Mouse (Mus musculus) kidney, postnatal 25 days (tissue): ENCODE results near the gene Tcea3.

Experiments
- DNase-seq, 2 experiments: peaks; one replicate each; pipeline ENCODE4 v3.0.0; 2021; ENCODE audit warnings: mixed read lengths in 2 of 2

The Tcea3 gene

DNA sequence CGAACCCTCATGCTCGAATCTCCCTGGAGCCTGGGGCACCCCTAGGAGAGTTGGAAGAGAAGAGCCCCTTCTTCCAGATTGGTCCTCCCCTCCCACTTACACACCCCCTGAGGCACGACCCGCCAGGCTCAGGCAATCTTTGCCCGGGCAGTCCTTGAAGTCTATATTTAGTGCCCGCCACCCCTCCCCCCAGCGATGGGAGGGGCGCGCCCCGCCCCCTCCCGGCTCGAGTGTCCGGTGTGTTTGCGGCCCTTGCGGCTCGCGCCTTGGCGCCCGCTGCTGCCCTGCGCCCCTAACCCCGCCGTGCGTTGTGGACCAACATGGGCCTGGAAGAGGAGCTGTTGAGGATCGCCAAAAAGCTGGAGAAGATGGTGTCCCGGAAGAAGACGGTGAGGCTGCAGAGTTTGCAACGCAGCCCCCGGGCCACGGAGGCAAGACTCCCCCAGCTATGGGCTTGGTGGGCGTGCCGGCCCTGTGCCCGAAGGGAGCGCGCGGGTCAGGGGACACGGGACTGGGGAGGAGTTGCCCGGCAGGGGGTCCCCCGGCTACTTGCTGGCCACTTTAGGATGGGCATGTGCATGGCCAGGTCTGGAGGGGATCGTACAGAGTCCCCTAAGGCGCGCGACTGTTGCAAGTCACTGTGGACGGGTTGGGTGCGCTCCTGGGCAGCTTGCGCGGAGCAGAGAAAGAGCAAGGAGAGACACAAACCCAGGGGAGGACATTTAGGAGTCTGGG lies at the start of gene Tcea3:
Gene Tcea3 (plus strand): TSS at position 1 of the 735 bp plus-strand sequence.
- DNase-seq = peak; percentile 81 to 89

DNA sequence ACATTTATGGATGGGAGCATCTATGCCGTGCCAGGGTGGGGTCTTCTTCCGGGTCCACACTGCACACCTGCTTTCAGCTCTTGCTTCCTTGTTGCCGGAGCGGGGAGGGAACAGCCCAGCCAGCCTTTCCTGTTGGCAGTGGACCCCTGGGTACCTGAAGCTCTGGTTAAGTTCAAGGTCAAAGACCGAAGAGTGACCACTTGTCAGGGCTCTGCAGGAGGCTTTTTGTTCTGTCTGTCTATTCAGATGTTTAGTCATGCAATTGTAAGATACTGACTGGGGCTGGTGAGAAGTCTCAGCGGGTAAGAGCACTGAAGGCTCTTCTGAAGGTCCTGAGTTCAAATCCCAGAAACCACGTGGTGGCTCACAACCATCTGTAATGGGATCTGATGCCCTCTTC lies 48.7 kb upstream of the Tcea3 start:
- no peak for DNase-seq

DNA sequence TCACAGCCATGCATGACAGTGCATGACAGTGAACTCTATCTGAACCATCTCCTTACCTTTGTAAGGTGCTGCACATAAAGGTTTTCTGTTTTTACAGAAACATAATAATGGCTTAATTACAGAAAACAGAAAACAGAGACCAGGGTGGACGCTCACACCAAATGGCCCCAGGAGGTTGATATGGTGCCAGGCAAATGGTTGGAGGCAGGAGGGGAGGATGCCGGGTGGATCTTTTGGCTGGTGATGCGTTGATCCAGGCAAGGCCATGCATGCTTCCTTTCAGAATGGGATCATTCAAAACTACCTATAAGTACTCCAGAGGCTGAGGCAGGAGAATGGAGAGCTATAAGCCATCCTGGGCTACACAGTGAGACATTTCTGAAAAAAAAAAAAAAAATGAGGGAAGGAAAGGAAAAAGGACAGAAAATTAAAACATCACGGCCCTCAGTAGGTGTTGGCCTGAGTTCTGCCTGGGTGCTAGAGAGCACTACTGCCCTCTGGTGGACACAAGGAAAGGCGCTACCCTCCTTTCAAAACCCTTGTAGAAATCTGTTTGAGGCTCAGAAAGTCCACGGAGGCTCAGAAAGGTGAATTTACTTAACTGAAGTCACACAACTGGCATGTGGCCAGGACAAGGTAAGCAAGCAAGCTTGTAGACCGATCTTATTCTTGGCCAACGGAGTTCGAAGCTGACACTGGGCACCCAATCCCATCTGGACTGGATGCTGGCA lies 47.8 kb upstream of the Tcea3 start:
- DNase-seq = peak in 1 of 2 experiments; percentile 62

DNA sequence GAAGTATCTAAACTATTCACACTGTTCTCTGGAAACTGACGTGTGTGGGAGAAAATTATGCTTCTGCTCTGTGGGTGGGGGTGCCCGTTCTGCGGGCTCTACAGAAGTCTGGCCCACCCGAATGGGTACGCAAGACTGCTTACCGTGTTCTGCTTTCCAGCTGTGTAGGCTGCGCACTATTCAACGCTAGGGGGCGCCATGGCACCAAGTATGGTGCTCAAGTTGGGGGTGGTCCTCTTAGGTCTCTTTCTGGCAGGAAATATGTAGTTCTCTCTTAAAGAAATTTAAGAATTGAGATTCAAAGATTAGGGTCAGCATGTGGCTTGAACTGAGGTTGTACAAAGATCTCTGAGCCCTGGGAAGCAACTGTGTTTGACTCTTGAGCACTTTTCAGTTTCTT lies 45.0 kb upstream of the Tcea3 start:
- peak; percentile 75 to 87 for DNase-seq

DNA sequence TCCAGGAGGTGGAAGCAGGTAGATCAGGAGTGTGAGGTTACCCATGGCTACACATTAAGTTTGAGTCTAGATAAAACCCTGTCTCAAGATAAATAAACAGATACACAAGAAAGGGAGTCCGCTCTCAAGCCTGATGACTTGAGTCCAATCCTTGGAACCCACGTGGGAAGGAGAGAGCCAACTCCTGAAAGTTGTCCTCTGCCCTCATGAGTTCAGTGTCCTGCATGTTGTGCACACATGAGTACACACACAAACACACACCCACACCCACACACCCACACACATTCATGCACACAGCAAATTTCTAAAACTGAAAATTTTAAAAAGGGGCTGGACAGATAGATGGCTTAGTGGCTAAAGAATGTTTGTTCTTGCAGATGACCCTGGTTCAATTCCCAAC lies 42.8 kb upstream of the Tcea3 start:
- peak in 1 of 2 experiments; percentile 61 for DNase-seq

DNA sequence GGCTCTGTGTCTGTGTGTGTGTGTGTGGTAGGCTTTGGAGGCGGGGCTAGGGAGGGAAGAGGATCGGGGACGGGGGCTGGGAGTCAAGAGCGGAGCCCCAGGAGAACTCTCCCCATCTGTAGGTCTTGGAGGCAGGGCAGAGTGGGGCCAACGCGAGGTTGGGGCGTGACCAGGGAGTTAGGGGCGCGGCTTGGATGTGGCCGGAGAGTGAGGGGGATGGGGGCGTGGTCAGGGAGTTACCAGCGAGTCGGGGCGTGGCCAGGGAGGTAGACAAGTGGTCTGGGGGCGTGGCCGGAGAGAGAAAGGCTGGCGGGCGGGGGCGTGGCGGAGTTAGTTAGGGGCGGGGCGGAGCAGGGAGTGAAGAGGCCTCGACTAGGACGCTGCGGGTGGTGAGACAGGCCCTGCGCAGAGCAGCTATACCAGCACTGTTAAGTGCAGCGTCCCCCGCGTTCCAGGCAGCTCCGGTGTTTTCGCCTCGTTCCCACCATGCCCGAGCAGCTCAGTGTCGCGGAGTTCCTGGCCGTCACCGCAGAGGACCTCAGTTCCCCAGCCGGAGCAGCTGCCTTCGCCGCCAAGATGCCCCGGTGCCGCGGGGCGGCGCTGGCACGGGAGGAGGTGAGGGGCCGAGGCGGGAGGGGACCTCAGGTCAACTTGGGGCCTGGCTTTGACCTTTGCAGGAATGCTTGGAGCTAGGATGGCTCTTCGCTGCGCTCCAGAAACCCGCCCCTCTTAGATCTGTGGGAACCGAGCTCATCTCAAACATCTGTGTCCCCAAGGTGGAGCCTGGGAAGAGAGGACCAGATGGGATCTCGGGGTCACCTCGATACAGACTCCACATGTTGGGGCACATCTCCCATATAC lies 41.3 kb upstream of the Tcea3 start, which contains the start of gene Asap3:
Gene Asap3 (plus strand): TSS at position 333 of the 861 bp plus-strand sequence.
- peak; percentile 99 to 100 for DNase-seq

DNA sequence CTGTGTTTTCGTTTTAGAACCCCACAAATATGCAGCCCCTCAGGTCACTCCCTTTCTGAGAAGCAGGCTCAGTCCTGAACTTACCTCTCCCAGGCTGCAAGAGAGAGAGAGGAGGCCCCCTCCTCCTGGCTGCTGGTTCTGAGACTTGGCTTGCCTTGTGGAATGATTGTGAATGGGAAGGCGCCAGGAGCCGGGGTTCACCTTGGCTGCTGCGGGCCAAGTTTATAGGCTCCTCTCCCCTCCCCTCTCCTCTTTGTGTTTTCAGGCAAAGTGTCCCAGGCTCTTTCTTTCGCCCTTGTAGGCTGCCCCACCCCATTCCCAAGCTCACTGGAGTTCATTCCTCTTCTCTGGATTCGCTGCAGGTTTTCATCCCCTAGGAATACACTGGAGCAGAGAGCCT lies 40.6 kb upstream of the Tcea3 start:
- DNase-seq = no peak

DNA sequence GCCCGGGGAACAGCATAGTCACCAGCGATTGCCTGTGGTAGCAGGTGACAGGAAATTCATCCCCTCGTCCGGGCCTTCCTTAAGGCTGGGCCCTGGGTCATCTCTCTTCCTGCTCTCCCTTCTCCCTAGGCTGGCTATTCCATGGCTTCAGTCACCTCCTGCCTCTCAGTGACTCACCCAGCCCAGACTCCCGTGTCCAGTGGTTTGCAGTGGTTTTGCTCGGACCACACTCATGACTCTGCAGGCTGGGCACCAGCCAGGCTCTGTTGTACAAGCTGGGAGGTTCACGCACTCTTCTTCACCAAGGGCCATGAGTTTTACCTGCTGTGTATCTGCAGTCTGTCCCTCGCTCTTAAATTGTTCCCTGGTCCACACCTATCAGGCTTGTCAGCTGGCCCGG lies 36.6 kb upstream of the Tcea3 start:
- DNase-seq = no peak

DNA sequence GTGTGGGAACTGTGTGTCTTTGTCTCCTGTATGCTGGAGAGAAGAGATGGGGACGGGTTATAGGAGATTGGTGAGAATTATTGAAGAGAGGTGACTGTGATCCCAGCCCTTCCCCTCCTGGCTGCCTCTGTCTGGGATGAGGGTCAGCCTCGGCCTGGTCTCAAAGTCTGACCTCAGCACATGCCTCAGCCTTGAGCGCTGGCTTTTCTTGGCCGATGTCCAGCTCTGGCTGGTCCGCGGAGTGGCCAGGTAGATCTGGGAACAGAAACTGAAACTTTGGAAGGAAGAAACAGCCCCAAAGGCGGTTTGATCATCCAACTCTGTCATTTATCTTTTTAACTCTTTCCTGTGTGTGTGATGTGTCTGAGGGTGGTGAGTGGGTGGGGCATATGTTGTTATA lies 33.9 kb upstream of the Tcea3 start:
- peak; percentile 85 to 92 for DNase-seq

DNA sequence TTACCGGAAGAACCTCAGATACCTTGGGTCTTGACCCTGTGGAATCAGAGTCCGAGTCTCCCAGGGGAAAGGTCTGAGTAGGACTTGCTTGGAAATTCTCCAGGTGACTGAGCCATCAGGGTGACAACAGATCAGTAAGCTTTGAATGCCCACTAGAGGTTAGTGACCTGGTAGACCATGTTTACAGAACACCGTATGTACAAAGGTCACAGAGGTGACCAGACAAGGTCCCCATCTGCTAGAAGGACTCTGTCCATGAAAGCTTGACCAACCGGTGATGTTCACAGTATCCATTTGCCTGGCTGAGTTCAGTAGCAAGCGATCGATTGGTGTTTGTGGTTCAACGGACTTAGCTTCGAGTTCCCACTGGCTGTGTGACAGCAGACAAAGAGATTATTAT lies 32.7 kb upstream of the Tcea3 start:
- no peak for DNase-seq

DNA sequence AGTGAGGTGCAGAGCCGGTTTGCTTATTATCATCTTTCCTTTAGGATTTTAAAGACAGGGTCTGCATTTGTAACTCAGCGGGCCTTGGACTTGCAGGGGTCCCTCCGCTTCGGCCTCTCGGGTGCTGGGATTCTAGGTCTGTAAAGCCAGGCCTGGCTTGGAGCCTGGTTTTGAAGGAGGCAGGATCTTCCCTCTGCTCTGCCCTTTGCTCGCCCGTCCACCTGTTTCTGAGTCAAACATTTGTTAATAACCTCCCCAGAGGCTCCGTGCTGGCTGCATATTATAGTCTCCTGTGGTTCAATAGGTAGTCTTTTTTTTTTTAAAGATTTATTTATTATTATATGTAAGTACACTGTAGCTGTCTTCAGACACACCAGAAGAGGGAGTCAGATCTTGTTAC lies 32.0 kb upstream of the Tcea3 start:
- DNase-seq = peak; percentile 48 to 68

DNA sequence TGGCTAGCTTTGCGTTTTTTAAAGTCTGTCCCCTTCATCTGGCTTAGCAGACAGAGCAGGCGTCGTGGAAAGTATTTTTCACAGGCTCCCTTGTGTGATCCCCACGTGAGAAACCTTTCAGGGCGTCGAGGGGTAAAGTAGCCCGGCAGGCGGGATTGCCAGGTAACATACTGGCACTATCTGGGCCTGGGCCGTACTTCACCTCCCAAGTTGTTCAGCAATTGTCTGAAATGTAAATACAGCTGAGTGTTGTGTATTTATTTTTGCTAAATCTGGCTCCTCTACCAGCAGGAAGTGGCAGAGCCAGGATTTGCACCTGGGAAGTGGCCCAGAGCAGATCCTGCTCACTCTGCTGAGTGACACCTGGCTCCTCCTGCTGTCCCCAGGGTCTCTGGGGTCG lies 30.5 kb upstream of the Tcea3 start:
- DNase-seq = no peak

DNA sequence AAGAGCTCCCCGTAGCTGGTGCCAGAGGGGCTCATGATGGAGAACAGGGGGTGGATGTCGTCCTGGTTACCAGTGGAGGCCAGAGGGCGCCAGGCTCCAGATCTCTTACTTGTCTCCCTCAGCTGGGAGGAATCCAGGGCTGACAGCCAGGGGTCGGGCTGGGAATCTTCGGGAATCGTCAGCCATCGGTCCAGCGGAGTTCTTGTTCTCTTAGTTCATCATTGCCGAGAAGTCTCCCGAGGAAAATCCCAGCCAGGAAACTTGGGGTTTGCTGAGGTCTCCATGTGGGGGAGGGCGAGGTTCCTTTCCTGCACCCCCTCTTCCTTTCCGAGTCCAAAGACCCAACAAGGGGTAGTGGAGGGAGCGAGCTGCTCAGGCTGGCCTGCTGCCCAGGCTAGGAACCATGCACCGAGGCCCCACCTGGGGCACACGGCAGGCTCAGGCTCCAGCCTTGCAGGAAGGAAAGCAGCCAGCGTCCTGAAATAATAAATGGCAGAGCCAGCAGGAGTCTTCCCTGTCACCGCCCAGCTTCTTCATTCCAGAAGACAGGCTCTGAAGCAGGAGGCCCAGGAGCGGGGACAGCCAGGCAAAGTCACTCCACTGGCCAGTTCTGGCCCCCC lies 28.8 kb upstream of the Tcea3 start:
- peak; percentile 69 to 81 for DNase-seq

DNA sequence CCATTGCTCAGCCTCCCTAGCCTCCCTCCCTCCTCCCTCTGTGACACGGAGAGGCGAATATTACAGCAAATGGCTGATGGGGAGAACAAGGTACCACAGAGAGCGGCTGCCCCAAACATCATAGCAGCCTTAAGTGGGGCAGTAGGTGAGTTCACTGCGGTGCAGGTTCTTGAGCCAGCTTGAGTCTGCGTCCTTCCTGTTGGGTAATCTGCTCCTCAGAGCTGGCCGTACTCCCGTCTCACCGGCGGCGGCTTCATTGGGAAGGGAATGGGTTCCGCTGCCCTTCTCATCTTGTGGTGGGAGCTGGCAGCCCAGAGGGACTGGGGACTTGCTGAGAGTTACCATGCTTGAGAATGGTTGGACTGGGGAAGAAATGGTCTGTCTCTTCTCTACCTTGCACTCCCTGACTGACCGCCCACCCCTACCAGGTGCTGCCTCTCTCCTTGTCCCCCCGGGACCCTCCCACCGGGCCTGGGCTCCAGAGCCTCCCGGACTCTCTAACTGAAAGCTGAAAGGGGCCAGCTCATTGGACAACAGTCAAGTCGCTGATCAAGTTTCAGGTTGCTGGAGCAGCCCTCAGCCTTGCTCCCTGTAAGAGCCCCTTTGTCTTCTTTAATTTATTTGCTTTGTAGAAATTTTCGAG lies 27.3 kb upstream of the Tcea3 start:
- DNase-seq = no peak

DNA sequence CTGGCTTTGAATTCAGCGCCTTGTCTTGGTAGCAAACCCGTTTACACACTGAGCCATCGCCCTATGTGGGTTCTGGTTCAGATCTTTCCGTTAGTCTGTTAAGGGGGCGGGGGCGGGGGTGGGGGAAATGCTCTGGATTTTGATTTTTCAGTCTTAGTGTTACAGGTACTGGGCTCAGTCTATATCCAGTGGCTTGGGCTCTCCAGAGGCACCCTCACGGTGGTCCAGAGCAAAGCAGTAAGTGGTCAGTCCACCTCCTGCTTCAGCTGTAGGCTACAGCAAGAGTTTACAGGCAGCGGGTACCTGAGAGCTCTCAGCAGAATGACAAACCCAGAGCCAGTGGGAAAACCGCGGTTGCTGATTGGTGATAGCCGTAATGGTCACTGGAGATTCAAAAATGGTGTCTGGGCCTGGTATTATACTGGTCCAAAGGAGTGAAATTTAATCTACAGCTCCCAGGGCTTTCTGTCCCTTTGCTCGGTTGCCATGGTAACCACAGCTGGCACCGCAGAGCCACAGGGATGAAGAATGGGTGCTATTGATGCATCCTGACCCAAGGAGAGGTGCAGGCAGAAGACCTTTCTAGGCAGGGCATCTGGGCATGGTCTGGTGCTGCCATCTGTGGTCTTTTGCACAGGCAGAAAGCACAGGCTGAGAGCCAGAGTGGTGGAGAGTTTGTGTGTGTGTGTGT lies 23.8 kb upstream of the Tcea3 start:
- DNase-seq = no peak

DNA sequence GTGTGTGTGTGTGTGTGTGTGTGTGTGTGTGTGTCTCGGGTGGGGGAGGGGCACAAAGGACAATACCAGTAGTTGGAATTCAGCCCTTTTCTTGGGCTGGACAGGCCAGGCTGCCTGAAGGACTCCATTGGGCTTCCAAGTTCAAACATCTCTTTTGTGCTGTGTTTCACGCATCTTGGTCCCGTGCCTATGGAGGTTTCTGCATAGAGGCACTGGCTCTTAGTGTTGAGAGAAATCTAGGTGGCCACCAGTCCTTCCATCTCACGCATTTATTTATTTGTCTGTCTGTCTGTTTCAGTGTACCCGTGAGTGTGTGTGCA lies 23.3 kb upstream of the Tcea3 start:
- no peak for DNase-seq

DNA sequence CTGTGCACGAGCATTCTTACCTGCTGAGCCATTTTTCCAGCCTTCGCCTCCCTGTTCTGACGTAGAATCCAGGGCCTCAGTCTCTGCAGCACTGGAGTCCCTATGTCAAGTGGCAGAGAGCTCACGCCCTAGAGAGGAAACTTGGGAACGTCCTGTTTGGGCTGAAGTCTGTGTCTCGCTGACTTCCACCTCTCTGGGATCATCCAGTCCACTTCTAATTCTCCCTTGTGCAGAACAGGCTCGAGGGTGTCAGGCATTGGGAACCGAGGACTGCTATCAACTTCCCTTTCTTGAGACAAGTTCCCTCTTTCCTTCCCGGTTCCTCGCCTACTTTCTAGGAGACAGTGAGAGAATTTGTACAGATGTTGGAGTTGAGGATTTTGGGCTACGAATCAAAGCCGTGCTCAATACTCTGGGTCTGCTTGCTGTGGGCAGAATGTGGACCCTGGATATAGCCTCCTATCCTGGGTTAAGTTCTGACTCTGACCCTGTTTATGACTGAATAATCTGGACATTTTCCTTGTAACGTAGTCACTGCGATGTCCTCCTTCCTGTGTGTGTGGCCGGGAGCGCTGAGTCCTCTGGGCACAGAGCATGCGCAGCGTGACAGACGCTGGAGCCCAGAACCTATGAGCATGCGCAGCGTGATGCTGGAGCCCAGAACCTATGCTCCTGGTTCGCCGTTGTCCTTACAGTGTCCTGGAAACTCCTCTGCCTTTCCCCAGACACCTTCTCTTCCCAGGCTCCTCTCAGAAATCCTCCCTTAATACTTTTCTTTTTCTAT lies 22.7 kb upstream of the Tcea3 start:
- no peak for DNase-seq

DNA sequence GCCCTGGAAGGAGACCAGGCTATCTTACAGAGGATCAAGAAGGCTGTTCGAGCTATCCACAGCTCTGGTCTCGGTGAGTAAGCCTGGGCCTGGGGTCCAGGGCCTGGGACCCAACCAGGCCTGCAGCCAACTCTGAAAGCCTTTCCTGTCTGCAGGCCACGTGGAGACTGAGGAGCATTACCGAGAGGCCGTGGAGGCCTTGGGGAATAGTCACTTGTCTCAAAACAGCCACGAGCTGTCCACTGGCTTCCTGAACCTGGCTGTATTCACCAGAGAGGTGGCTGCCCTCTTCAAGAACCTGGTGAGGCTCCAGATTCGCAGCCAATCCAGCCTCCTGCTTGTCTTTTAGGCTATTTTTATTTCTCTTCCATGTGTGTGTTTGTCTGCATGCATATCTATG lies 20.1 kb upstream of the Tcea3 start:
- no peak for DNase-seq

DNA sequence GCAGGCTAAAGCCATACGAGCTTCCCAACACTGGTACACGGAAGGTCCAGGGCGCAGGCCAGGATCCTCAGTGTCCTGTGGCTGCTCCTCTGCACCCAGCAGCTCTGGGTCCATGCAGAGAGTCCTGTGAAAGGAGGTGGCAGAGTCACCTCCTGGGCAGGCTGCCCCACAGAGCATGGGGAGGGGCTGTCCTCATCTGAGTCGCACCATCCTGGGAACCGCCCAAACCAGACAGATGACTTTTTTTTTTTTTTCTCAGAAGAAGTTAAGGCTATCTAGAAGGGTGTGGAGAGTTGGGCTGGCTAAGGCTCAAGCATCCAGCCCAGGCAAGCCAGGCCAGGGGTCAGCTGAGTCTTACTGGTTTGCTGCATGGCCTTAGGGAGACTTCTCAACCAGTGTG lies 18.9 kb upstream of the Tcea3 start:
- DNase-seq = no peak

DNA sequence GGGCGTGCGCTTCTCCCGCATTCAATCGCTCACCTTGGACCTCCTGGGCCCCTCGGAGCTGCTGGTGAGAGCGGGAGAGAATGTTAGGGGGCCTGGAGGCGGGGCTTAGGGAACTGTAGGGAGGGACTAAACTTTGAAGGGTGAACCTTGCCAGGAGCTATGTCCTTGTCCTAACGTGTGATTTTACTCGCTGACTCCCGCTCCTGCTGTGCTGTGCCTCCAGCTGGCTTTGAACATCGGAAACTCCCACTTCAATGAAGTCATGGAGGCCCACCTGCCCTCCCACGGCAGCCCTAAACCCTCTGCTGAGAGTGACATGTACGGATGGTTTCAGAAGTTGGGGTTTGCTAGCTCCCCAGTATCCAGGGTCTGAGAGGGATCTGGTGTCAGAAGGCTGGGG lies 8.9 kb upstream of the Tcea3 start:
- DNase-seq = no peak

DNA sequence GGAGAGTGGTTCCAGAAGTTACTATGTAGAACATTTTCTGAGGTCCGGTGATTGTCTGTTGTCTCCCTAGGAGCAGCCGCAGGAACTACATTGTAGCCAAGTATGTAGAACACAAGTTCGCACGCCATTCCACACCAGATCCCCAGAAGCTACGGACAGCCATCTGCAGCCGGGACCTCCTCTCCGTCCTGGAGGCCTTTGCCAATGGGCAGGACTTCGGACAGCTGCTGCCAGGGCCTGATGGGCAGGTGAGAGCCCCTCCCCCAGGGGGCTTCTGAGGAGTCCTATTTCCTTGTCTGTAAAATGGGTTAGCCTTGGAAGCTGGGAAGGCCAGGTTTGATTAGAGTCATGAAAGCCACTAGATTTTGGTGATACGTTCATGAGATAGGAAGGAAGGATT lies 8.4 kb upstream of the Tcea3 start:
- no peak for DNase-seq
